Mouse (Mus musculus) left cerebral cortex, postnatal 14 days (tissue): ENCODE measurements around the gene Nuak1. TPM values are rescaled to one million over a fixed set of nuclear protein-coding genes. Genes with fewer than 3 reads are reported as not detected.

Experiments
- DNase-seq, 2 experiments: peaks; one replicate each; pipeline ENCODE4 v3.0.0; 2021 to 2022; ENCODE audit warnings: low spot score in 2 of 2, mixed read lengths in 1 of 2
- intact Hi-C: fragments of 180-260 bp; cut with DNase I; formaldehyde crosslinking; loops from one replicate; pipeline ENCODE4 v1.15.1; 2025
- total RNA-seq, 2 experiments: library from RNA; stranded (reverse); gene quantifications; 2 replicates each; pipeline ENCODE4 v1.2.3; 2021

Gene Nuak1
- total RNA-seq, 2 experiments from 2014 or later: 56.0 to 66.2 TPM

DNA sequence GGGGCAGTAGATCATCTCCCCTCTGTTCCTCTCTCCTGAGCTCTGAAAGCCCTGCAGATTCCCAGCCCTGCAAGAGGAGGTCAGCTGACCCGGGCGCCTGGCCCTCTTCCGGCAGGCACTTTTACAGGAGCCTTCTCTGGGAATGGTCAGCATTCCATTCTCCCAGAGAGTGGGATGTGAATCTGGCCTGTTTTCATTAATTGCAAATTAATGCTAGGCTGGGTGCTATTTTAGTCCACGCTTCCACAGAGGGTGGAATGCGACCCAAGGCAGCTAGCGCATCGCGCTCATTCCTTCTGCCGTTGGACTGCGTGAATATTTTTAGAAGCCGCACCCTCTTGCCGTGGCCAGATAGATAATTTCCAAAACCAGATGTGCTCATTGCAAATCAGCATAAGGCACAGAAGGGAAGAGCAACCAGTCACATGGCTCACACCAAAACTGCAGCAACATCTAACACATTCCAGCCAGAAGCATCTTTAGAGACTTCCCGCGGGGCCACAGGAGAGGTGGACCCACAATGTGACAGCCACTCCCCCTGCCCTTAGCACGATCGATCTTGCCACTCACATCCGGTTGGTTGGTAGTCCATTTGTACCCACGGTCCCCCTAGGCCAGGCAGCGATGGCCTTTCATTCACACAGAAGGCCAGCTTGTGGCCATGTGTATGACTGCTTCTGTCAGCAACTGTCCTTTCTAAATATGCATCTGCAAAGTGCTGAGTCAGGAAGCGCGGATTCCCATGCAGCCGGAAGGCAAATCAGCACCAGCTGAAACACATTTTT, 51.8 kb downstream of the Nuak1 start:
- intact Hi-C loops: no loop called here
- DNase-seq: peak in 1 of 2 experiments; percentile 63

DNA sequence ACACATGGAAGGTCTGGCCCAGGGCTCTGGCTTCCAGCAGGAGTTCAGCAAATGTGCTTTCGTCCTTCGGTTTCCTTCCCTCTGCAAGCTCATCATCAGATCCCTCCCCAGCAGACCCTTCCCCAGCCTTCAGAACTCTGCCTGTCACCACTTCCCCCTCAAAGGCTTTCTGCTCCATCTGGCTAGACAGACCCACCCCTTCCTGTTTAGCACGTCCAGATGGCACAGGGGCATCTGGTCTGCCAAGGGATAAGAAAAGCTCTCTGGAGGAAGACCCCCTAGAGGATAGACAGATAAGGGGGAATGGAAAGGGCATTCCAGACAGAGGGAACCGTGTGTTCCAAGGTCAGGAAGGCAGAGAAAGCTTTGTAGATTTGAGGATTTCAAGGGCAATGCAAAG, 53.1 kb downstream of the Nuak1 start:
- no peak for DNase-seq
- intact Hi-C loops: no loop called here

DNA sequence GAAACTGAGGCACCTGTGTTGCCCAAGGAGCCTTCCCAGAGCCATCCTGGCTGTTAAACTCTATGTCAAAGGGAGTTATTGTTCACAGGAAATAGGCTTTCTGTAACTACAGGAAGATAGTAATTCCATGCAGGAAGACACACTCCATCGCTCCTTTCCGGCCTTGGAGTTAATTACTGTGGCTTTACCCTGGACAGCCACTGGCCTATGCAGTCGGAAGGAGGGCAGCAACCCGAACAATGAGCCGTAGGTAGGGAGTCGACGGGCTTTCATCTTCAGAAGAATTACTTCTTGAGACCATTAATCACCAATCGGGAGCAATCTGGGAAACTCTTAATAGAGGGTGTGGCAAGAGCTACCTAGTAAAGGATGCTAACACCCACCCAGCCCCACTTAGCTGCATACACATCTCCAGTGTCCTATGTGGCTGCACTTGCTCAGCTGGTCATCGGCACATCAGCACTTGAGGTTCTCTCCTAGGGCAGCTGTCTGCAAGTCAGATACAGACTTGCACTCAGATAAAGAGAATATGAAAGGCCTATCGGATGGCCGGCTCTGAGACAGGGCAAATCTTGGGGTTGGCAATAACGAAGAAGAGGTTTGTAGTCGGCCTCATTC, 53.7 kb downstream of the Nuak1 start:
- DNase-seq: no peak
- intact Hi-C loops: no loop called here

DNA sequence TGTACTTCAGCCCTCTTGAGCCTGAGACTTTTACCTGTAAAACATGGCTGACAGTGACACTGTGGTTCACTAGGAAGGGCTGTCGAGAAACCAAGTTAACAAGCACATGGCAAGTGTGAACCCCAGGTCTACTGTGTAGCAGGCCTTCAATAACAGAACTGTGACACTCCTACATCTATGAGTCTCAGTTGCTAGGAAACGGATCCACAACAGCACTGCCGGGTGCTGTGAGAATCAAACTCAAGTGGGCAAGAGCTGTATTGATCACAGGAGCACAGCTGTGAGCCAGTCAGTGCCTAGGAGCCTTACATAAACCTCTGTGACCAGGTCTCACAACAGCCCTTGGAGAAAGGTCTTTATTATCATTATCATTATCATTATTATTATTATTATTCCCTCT, 54.2 kb downstream of the Nuak1 start:
- no peak for DNase-seq
- intact Hi-C loops: no loop called here

DNA sequence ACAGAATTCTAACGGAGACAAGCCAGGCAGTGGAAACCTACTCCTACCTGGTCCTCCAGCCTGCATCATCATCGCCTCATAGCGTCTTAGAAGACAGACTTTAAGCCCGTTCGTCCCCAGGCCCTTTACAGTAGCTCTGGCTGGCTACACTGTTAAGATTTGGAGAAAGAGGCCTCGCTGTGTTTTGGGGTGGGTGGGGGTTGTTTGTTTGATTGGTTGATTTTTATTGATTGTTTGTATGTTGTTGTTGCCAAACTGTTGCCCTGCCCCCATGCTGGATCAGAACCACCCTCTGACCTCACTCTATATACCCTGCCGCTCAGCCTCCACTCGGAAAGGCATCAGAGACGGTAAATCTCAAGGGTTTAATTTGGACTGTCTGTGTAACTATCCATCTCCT, 55.6 kb downstream of the Nuak1 start:
- no peak for DNase-seq
- intact Hi-C loops: no loop called here

DNA sequence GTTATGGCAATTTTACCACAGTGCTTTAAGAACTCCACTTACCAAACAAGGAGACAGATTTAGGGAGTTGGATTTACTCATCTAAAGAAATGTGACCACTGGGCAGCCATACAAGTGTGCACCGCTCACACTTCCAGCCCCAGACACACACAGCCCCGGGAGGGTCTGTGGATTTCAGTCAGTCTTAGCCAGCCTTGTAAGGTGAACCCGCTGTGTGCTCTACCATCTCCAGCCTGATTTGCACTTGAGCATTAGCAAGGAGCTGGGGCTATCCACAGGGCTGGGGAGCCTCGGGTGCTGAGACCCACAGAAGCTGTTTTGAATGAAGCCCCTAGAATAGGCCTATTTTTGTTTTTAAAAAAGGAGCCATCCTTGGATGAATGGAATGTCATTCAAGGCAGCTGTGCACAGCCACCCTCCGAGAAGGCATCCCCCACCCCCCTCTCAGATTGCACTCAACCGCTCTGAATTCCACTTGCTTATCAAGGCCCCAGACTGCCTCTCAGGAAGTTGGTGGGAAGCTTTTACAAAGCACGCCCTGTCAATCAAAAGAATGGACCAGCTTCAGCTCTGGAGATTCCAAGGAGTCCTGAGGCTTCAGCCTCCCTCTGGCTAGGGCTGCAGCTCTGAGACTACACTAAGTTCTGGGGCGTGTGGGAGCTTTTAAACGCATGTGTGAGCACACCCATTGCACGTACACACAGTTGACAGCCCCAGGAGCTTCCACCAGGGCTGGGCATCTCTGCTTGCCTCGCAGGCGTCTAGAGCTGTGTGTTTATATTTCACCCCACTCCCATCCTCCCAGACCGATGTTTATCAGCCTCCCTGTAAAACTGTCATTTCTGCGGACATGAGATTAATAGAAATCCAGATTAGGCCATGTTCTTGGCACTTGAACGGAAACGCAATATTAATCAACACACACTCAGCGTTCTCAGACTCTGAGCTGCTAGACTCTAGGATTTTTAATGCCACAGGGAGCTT, 57.2 kb downstream of the Nuak1 start:
- no peak for DNase-seq
- intact Hi-C loops: no loop called here

DNA sequence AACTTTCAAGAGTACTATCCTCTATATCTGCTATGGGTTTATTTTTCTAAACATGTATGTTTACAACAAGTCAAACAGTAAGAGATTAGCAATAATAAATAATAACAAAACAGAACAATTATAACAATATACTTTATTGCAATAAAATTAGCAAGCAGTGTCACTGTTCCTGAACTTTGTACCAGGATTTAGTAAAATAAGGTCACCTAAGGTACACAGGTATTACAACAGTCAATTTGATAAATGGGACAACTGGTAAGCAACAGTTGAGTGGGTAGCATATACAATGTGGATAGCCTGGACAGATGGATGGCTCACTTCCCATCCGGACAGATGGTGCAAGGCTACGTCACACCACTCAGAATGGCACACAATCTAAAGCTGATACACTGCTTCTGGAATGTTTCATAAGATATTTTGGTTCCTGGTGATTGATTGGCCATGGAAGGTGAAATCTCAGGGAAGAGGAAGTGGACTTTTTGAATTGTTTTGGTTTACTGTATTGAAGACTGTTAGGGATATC, 59.1 kb downstream of the Nuak1 start:
- intact Hi-C loops: no loop called here
- no peak for DNase-seq

DNA sequence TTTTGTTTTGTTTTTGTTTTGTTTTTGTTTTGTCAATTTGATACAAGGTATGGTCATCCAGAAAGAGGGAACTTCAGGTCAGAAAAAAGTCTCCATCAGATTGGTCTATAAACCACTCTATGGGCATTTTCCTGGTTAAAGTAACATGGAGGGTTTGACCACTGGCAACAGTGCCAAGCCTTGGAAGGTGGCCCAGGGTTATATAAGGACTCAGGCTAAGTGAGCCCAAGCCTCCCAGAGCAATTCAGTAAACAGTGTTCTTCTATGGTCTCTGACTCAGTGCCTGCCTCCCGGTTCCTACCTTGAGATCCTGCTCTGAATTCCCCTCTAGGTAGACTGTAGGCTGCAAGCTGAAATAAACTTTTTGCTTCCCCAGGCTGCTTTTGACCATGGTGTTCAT, 61.0 kb downstream of the Nuak1 start:
- intact Hi-C loops: no loop called here

DNA sequence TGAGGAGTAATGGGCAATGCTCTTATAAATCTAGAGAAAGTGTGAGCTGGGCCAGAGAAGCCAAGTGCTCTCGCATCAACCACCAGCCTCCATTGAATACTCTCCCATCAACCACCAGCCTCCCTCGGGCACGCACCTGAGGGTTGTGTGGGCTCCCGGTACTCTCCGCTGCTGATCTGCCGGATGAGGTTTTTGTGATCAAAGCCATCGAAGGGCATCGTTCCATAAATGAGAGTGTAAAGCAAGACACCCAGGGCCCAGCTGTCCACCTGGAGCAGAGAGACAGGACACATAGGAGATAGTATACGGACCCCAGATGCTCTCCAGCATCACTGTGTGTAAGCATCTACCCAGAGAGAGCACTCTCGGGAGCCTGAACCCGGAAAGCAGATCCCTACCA, 62.4 kb downstream of the Nuak1 start:
- intact Hi-C loops: no loop called here
- no peak for DNase-seq

More for the DNA sequence above, 61.0 kb downstream of the Nuak1 start:
- DNase-seq: no peak

DNA sequence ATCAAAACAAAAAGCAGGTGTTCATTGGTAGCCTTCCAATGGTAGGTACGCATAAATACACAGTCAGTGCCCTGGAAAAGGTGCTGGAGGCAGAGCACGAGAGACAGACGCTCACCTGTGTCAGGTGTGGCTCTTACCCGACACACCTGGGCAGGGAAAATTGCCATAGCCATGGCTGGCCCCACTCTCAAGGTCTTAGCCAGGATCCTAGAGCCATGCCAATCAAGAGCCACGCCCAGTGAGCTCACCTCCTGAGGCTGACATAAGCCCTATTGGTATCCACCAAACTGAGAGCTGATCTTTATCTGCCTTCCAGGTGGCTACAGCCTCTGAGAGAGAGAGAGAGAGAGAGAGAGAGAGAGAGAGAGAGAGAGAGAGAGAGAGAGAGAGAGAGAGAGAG, 64.1 kb downstream of the Nuak1 start:
- no peak for DNase-seq
- intact Hi-C loops: no loop called here

DNA sequence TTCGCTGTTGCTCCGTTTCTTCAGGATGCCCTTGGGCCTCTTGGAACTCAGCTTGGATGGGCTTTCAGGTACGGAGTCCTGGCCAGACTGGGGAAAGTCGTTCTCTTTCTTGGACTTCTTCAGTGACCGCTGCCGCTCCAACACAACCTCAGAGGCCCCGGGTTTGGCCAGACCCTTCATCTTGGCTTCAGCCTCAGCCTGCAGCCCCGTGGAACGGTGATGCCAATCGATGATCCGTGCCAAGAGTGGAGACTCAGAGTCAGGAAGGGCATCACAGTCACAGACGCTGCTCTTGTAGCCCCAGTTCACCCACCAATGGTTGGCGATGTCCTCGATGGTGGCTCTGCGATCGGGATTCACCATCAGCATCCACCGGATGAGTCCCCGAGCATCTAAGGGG, 65.4 kb downstream of the Nuak1 start:
- no peak for DNase-seq
- intact Hi-C loops: loop anchor here (5.0 kb wide), 1 partner anchor 62 kb away; no protein-coding TSS in a partner anchor

DNA sequence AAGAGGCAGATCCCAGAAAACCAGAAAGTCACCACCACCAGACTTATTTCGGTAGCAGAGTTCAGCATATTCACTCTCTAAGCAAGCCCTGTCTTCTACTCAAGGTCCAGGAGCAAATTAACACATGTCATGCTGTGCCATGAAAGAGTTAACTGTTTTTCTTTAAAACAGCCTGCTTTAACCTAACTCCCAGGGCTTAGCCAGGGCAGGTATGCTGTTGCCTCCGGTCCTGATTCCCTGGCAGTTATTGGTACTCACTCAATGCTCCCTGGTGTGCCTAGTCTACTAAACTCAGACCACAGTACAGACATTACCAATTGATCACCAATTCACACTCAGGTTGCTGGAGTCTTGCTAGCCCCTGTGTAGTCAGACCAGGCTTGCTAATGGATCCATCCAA, 66.9 kb downstream of the Nuak1 start:
- intact Hi-C loops: loop anchor here (5.0 kb wide), 1 partner anchor 64 kb away; no protein-coding TSS in a partner anchor
- no peak for DNase-seq

DNA sequence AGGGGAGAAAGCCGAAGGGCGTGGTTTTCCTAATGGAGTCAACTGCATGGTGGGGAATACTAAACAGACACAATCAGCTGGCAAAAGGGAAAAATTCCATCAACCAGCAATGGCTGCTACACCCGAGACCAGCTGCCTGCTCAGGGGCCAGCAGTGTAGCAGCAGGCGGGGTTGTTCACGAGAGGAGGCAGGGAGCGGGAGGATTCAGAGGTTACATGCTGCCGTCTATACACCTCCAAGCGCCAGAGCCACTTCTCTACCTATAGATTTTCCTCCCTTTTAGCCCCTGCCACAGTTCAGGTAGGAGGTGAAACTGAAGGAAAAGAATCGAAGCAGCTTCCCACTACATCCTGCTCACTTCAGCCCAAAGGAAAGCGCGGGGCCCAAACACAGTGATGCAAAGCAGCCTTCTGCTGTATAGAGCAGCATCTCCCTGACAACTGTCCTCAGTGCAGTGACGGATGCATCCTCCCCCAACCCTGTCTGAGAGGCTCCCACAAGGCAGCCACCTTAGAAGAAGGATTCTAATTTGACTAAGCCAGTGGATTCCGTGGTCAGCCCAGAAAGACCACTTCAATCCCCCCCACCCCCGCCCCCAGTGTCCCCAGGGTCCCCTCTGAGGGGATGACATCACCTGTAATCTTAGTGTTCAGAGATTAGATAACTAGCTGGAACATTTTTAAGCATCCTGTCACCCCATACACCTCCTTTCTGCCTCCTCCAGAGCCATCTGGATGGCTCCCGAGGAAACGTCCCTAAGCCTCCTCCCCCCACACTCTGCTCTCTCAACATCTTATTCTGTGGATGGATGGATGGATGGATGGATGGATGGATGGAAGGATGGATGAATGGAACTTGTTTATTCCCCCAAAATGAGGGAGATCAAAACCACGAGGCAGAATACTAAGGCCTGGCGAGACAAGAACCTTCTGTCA, 68.0 kb downstream of the Nuak1 start:
- intact Hi-C loops: loop anchor here (5.0 kb wide), 1 partner anchor 65 kb away; no protein-coding TSS in a partner anchor
- DNase-seq: peak; percentile 73 to 84

DNA sequence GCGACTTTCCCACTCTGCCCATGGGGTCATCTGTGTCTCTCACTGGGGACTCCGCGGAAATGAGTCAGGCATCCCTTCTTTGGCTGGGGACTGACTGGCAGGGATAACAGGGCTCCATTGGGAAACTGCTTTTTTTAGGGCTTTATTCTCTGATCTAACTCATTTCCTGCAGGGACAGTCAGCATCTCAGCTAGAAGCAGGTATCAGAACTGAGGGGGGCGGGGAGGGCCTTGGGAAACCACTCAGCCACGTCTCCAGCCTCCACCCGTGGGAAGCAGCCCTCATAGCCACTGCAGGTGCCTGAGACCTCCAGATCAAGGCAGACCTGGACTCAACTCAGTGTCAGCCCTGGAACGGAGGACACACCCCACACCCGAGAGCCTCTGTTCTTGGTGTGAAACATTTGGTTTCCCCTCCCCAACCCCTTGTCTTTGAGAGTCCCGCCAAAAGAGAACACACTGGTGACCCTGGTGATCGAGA, 68.7 kb downstream of the Nuak1 start:
- intact Hi-C loops: loop anchor here (5.0 kb wide), 1 partner anchor 66 kb away; no protein-coding TSS in a partner anchor
- DNase-seq: no peak

DNA sequence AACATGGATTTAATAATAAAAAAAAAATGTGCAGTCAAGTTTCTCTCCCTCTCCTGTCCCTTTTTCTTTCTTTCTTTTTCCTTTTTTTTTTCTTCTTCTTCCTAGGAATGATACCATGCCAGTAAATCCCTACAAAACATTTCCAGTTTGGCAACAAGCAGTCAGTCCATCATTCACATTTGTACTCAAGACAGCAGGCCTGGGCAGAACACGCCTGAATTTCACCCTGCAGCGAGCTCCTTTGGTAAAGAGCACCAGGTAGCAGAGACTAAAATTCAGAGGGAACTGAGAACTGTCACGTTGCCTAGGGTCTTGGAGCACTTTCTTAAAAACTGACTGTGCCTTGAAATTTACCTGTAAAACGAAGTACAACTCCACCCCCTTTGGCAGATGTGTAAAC, 69.2 kb downstream of the Nuak1 start:
- intact Hi-C loops: loop anchor here (5.0 kb wide), 1 partner anchor 66 kb away; no protein-coding TSS in a partner anchor
- DNase-seq: no peak

DNA sequence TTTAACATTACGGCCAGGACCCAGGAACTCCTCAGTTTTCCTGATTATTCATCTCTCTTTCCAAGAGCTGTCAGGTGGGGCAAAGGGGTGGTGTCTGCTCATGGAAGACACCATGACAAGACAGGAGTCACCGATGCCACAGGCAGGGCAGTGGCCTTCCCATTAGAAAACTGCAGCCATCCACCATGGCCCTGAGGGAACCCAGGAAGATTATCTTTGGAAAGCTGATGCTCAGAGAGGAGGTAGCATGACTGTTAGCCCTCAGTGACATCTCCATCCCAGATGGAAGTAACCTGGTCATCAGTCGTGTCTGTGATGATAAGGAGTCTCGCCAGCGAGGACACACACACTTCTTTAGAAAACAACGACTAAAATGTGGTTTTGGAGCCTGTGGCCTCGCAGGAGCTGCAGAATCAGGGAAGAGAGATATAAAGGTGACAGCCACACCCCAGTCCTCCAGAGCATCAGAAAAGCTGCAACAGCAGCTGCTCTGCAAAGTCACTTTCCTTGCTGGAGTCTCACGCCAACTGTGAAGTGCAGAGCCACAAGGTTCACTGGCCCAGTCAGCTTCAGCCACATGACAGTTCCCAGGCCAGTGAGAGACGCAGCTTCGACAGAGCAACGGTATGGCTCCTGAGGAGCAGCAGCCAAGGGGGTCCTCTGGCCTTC, 70.6 kb downstream of the Nuak1 start:
- DNase-seq: no peak
- intact Hi-C loops: loop anchor here (5.0 kb wide), 1 partner anchor 68 kb away; no protein-coding TSS in a partner anchor

DNA sequence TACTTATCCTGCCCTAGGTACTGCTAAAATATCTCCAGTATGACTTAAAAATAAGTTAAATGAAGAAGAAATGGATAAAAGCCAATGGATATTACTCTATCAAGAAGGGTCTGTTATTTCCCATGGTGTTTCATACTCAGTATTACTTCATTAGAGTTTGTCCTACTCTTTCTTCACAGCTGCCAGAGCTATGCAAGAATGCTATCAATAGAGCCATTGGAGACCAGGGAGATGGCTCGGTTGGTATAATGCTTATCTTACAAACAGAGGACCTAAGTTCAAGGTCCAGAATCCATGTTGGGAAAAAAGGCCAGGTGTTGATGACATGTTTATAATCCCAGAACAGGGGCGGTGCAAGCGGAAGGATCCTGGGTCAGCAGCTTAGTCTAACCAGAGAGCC, 72.2 kb downstream of the Nuak1 start:
- intact Hi-C loops: no loop called here
- no peak for DNase-seq
